Mouse (Mus musculus): ENCODE results near the gene Frmd4a. TPM values are rescaled to one million over a fixed set of nuclear protein-coding genes. Genes with fewer than 3 reads are reported as not detected.

The Frmd4a gene
- polyA plus RNA-seq, 1 experiment from 2014 or later, result 51.5 TPM

GRCm38 (mm10) chr2:4293726-4294125, 276.2 kb downstream of the Frmd4a start:
- peaks cover 16% of the 10 kb centered on the region for H3K4me1 ChIP-seq
- H3K4me2 ChIP-seq, result no peak overlapping the region
- no peak overlapping the region for H3K27ac ChIP-seq (replicated peaks)
- no peak overlapping the region for H3K9ac ChIP-seq (replicated peaks)
- no peak overlapping the region for H3K4me3 ChIP-seq (replicated peaks)
- ATAC-seq (ENCODE audit: low FRiP score), result no peak
- no peaks in the 10 kb centered on the region for H3K9me3 ChIP-seq (replicated peaks)
- H3K36me3 ChIP-seq, result no peaks in the 10 kb centered on the region
- WGBS, result 100% methylated on average over 1 of the region's 1 CpGs
- no peaks in the 10 kb centered on the region for H3K27me3 ChIP-seq (replicated peaks)

- Histone ChIP-seq H3K36me3 (no peaks in the 10 kb centered on the region), H3K27me3 (replicated peaks) (no peaks in the 10 kb centered on the region), H3K4me2 (no peak overlapping the region), H3K27ac (replicated peaks) (no peak overlapping the region), H3K4me3 (replicated peaks) (no peak overlapping the region), H3K9ac (replicated peaks) (no peak overlapping the region), H3K9me3 (replicated peaks) (no peaks in the 10 kb centered on the region), H3K4me1 (peaks cover 35% of the 10 kb centered on the region)
- no peak for ATAC-seq (ENCODE audit: low FRiP score)
These were observed 278.1 kb downstream of the Frmd4a start for GRCm38 (mm10) chr2:4295641-4296040.

GRCm38 (mm10) chr2:4296881-4297280, 279.4 kb downstream of the Frmd4a start:
- H3K27me3 ChIP-seq (replicated peaks), result no peaks in the 10 kb centered on the region
- H3K4me3 ChIP-seq (replicated peaks), result no peak overlapping the region
- 67% methylated on average over 10 of the region's 10 CpGs for WGBS
- H3K4me2 ChIP-seq, result no peak overlapping the region
- no peaks in the 10 kb centered on the region for H3K36me3 ChIP-seq
- H3K9me3 ChIP-seq (replicated peaks), result no peaks in the 10 kb centered on the region
- peaks cover 44% of the 10 kb centered on the region for H3K4me1 ChIP-seq
- no peak for ATAC-seq (ENCODE audit: low FRiP score)
- 0 out of 2 replicates have a peak overlapping the region, but pooled peaks have one; percentile 7 for H3K27ac ChIP-seq (replicated peaks)
- no peak overlapping the region for H3K9ac ChIP-seq (replicated peaks)

GRCm38 (mm10) chr2:4298325-4299215, 281.1 kb downstream of the Frmd4a start:
- WGBS, result 11% methylated on average over 19 of the region's 19 CpGs
- ATAC-seq (ENCODE audit: low FRiP score), result peak; percentile 38; the same call in 1 of the 2 replicates
- Histone ChIP-seq H3K4me3 (replicated peaks) (no peak overlapping the region), H3K4me2 (peak overlapping the region; percentile 47), H3K9me3 (replicated peaks) (no peaks in the 10 kb centered on the region), H3K27me3 (replicated peaks) (no peaks in the 10 kb centered on the region), H3K27ac (replicated peaks) (peak overlapping the region; percentile 61), H3K4me1 (peaks cover 44% of the 10 kb centered on the region), H3K9ac (replicated peaks) (no peak overlapping the region), H3K36me3 (no peaks in the 10 kb centered on the region)

- Histone ChIP-seq H3K27me3 (replicated peaks) (no peaks in the 10 kb centered on the region), H3K4me2 (peak overlapping the region; percentile 47; the same call in 1 of the 2 replicates), H3K36me3 (no peaks in the 10 kb centered on the region), H3K9me3 (replicated peaks) (no peaks in the 10 kb centered on the region), H3K9ac (replicated peaks) (no peak overlapping the region), H3K4me1 (peaks cover 44% of the 10 kb centered on the region), H3K27ac (replicated peaks) (no peak overlapping the region), H3K4me3 (replicated peaks) (no peak overlapping the region)
- no peak for ATAC-seq (ENCODE audit: low FRiP score)
- WGBS, result 57% methylated on average over 12 of the region's 12 CpGs
These were observed 282.1 kb downstream of the Frmd4a start for GRCm38 (mm10) chr2:4299593-4299992.

- Histone ChIP-seq H3K9ac (replicated peaks) (no peak overlapping the region), H3K36me3 (no peaks in the 10 kb centered on the region), H3K27me3 (replicated peaks) (no peaks in the 10 kb centered on the region), H3K4me1 (peaks cover 44% of the 10 kb centered on the region), H3K27ac (replicated peaks) (peak overlapping the region; percentile 77; the same call in 1 of the 2 replicates), H3K4me2 (peak overlapping the region; percentile 44), H3K4me3 (replicated peaks) (peak overlapping the region; percentile 31), H3K9me3 (replicated peaks) (no peaks in the 10 kb centered on the region)
- peak; percentile 48; the same call in 1 of the 2 replicates for ATAC-seq (ENCODE audit: low FRiP score)
- WGBS, result 37% methylated on average over 13 of the region's 13 CpGs
These were observed 282.9 kb downstream of the Frmd4a start for GRCm38 (mm10) chr2:4300383-4300811.

GRCm38 (mm10) chr2:4300816-4301215, 283.3 kb downstream of the Frmd4a start:
- no peaks in the 10 kb centered on the region for H3K36me3 ChIP-seq
- no peak overlapping the region for H3K9ac ChIP-seq (replicated peaks)
- 23% methylated on average over 8 of the region's 8 CpGs for WGBS
- H3K9me3 ChIP-seq (replicated peaks), result no peaks in the 10 kb centered on the region
- H3K27ac ChIP-seq (replicated peaks), result peak overlapping the region; percentile 77
- H3K4me1 ChIP-seq, result peaks cover 44% of the 10 kb centered on the region
- H3K27me3 ChIP-seq (replicated peaks), result no peaks in the 10 kb centered on the region
- H3K4me2 ChIP-seq, result peak overlapping the region; percentile 44
- H3K4me3 ChIP-seq (replicated peaks), result peak overlapping the region; percentile 31
- peak; percentile 42; the same call in 1 of the 2 replicates for ATAC-seq (ENCODE audit: low FRiP score)

- no peak for ATAC-seq (ENCODE audit: low FRiP score)
- Histone ChIP-seq H3K36me3 (no peaks in the 10 kb centered on the region), H3K27me3 (replicated peaks) (no peaks in the 10 kb centered on the region), H3K4me1 (peaks cover 44% of the 10 kb centered on the region), H3K27ac (replicated peaks) (peak overlapping the region; percentile 60), H3K4me2 (peak overlapping the region; percentile 44), H3K9me3 (replicated peaks) (no peaks in the 10 kb centered on the region), H3K9ac (replicated peaks) (peak overlapping the region; percentile 34; the same call in 1 of the 2 replicates), H3K4me3 (replicated peaks) (peak overlapping the region; percentile 31)
- 38% methylated on average over 5 of the region's 6 CpGs for WGBS
These were observed 283.7 kb downstream of the Frmd4a start for GRCm38 (mm10) chr2:4301256-4301655.

GRCm38 (mm10) chr2:4301692-4302091, 284.2 kb downstream of the Frmd4a start:
- peak overlapping the region; percentile 34; the same call in 1 of the 2 replicates for H3K9ac ChIP-seq (replicated peaks)

GRCm38 (mm10) chr2:4302119-4302518, 284.6 kb downstream of the Frmd4a start:
- WGBS, result 89% methylated on average over 3 of the region's 3 CpGs

More at GRCm38 (mm10) chr2:4301692-4302091, 284.2 kb downstream of the Frmd4a start:
- Histone ChIP-seq H3K4me2 (peak overlapping the region; percentile 44), H3K9me3 (replicated peaks) (no peaks in the 10 kb centered on the region), H3K4me3 (replicated peaks) (peak overlapping the region; percentile 31), H3K27ac (replicated peaks) (peak overlapping the region; percentile 60), H3K4me1 (peaks cover 44% of the 10 kb centered on the region), H3K36me3 (no peaks in the 10 kb centered on the region), H3K27me3 (replicated peaks) (no peaks in the 10 kb centered on the region)
- WGBS, result 51% methylated on average over 7 of the region's 7 CpGs
- ATAC-seq (ENCODE audit: low FRiP score), result no peak

GRCm38 (mm10) chr2:4307076-4307475, 289.6 kb downstream of the Frmd4a start:
- Histone ChIP-seq H3K36me3 (no peaks in the 10 kb centered on the region), H3K4me1 (no peaks in the 10 kb centered on the region), H3K4me3 (replicated peaks) (no peak overlapping the region), H3K4me2 (no peak overlapping the region), H3K27ac (replicated peaks) (no peak overlapping the region), H3K27me3 (replicated peaks) (no peaks in the 10 kb centered on the region), H3K9ac (replicated peaks) (no peak overlapping the region), H3K9me3 (replicated peaks) (no peaks in the 10 kb centered on the region; the same call in 1 of the 2 replicates)
- no peak for ATAC-seq (ENCODE audit: low FRiP score)
- 44% methylated on average over 6 of the region's 6 CpGs for WGBS

More at GRCm38 (mm10) chr2:4302119-4302518, 284.6 kb downstream of the Frmd4a start:
- Histone ChIP-seq H3K9ac (replicated peaks) (no peak overlapping the region), H3K4me3 (replicated peaks) (no peak overlapping the region), H3K4me2 (peak overlapping the region; percentile 44; the same call in 1 of the 2 replicates), H3K9me3 (replicated peaks) (no peaks in the 10 kb centered on the region), H3K36me3 (no peaks in the 10 kb centered on the region), H3K27ac (replicated peaks) (no peak overlapping the region), H3K27me3 (replicated peaks) (no peaks in the 10 kb centered on the region), H3K4me1 (peaks cover 44% of the 10 kb centered on the region)
- ATAC-seq (ENCODE audit: low FRiP score), result no peak

GRCm38 (mm10) chr2:4314545-4314944, 297.0 kb downstream of the Frmd4a start:
- Histone ChIP-seq H3K9ac (replicated peaks) (no peak overlapping the region), H3K4me2 (no peak overlapping the region), H3K4me3 (replicated peaks) (no peak overlapping the region), H3K36me3 (no peaks in the 10 kb centered on the region), H3K4me1 (no peaks in the 10 kb centered on the region; the same call in 1 of the 2 replicates), H3K9me3 (replicated peaks) (no peaks in the 10 kb centered on the region), H3K27me3 (replicated peaks) (no peaks in the 10 kb centered on the region), H3K27ac (replicated peaks) (no peak overlapping the region)
- ATAC-seq (ENCODE audit: low FRiP score), result no peak
- WGBS, result 66% methylated on average over 5 of the region's 5 CpGs
